Mouse (Mus musculus): ENCODE results near the gene Akna. TPM values are rescaled to one million over a fixed set of nuclear protein-coding genes. Genes with fewer than 3 reads are reported as not detected.

The Akna gene
- 1 to 10 TPM; 4.4 to 4.6 TPM for total RNA-seq (2021)
- long read RNA-seq, experiment 1, partial matches to known transcripts = 2 of 2 reads
- long read RNA-seq, experiment 1, other reads (novel, unspliced or antisense) = 0 of 2 reads
- long read RNA-seq, experiment 2, full-length matches to known transcripts = 1 of 5 reads
- long read RNA-seq, experiment 2, partial matches to known transcripts = 0 of 5 reads
- long read RNA-seq, experiment 2, other reads (novel, unspliced or antisense) = 4 of 5 reads

DNA sequence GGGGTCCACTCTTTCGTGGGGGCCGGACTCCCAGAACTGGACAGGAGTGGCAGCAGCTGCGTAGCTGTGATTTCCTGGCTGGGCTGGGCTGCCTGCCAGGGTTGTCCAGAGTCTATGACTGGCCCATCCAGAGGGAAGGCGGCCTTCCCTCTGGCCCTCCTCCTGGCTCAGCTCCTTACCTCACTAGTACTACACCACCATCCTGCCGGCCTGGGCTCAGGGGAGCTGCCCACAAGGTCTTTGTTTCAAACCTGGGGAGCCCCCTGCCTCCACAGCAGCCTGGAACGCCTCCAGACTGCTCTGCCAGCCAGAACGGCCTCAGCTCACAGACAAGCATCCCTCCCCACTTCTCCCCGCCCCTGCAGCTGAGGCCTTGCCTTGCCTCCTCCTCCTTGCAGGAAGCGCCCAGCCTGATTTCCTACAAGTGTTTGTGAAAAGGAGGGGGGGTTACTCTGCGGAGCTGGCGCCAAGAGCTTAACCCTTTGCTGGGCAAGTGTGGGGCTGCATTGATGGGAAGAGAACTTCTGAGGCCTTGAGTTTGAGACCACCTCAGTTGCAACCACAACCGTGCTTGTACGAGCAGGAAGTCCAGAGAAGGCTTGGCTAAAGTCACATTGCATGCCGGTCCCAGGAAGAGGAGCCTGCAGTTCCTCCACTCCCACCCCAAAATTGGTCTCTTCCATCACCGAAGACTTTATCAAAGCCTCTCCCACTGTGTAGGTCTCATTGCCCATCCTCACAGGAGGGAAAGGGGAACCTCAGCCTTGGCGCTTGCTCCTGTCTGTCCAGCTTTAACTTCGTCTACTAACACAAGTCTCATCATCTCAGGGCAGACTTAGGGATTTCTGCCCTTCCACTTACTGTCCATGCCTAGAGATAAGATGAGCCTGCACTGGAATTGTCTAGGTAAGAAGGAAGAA is at the start of gene Akna:
Akna (minus strand) TSS at position 315 of the 920 bp plus-strand sequence.
- DNase-seq (ENCODE audit: low spot score in 2 of 2) = peak; percentile 59 to 69

DNA sequence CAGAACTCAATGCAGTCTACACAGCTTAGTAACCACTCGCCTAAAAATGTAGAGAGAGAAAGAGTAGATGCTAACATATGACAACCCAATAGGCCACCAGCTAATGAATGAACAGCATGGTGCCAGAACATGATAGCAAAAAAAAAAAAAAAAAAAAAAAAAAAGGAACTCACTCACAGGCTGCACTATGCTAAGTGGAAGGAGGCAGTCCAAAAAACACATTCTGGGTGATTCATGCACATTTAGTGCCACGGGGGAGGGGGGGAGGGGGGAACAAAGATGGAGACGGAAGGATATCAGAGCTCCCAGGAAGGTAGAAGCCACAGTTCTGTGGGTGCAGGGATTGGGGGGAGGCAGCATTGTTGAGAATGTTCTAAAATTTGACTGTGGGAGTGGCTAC is 49.4 kb upstream of the Akna start:
- DNase-seq (ENCODE audit: low spot score in 2 of 2) = no peak

DNA sequence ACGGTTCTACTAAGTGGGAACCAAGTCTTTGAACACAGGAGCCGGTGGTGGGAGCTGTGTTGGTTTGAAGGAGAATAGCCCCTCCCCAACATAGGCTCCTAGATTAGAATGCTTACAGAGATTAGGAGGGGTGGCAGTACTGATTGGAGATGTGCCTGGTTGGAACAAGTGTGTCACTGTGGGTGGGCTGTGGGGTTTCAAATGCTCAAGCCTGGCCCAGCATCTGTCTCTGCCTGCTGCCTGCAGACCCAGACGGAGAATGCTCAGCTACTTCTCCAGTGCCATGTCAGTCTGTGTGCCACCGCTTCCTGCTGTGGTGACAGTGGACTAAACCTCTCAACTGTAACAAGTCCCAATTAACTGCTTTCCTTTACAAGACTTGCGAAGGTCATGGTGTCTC is 47.4 kb upstream of the Akna start:
- peak in 1 of 2 experiments; percentile 18 for DNase-seq (ENCODE audit: low spot score in 2 of 2)

DNA sequence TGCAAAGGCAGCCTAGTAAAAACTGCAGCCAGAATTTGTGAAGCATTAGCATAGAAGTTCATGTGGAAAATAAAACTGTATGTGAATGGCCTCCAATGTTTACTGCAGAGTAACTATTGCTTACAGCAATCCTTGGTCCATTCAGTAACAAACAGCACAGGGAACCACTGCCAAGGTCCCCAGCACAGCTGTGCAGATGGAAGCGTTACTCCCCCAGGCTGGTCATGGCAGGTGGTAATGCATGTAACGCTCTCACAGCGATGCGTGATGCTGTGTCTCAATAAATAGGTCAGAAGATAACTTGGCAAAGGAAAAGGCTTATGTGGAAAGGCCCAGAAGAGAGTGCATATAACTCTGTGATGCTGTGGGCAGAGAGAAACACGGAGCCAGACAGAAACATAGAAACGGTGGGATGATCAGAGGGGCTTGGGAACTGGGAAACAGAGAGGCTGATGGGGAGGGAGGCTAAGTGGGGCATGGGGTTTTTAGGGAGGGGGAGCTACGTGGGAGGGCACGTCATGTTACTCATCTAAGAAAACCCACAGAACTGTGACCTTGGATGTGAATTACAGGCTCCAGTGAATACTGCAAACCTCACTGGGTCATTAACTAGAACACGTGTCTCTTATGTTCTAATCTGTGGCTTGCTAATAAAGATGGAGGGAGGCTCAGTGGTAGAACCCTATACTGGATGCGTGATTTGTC is 41.4 kb upstream of the Akna start:
- no peak for DNase-seq (ENCODE audit: low spot score in 2 of 2)

DNA sequence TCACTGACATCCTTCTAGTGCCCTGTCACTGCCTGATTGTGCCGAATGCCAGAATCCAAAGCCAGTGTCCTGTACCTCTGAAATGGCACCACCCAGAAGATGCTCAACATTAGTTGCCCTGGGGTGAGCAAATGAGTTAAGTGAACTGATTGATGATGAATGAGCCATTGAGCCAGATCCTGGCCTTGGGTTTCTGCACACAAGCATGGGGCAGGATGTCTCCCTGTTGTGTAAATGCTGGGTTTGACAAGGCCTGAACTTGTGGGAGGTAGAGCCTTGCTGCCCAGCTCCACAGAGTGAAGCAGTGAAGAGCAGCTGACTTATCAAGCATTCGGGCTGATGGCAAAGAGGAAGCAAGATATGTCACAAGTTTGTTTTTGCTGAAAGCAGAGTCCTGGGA is 39.9 kb upstream of the Akna start:
- no peak for DNase-seq (ENCODE audit: low spot score in 2 of 2)

DNA sequence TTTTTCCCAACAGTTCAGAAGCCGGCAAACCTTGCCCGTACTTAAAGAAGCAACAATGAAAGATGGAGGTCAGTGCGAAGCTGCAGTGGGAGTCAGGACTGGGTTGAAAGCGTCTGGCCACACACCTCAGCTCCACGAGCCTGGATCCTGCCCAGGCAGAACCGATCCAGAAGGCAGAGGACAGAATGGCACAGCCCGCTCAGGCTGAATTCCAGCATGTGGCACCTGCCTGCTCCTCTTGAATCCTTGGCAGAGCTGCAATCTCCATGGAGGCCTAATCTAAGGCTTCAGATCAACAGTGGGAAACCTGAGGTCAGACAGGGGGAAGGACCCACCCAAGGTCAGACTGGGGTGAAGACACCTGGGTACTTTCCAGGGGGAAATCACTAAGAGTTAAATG is 38.5 kb upstream of the Akna start:
- DNase-seq (ENCODE audit: low spot score in 2 of 2) = no peak

DNA sequence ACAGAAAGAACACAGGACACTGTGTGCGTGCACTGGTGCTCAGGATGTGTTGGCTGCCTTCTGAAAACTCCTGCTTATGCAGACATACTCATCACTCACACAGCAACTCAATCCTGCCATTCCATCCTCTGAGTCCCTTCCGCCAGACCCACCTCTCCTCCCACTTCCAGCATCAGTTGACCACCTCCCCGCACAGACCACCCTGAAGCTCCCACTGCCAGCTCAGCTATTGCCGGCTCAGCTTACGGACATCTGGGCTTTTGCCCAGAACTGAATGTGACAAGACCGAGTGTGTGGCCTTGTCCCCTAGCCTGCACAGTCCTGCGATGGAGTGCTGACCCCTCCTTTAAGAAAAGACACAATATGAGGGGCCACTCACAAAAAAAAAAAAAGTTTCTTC is 37.1 kb upstream of the Akna start:
- no peak for DNase-seq (ENCODE audit: low spot score in 2 of 2)

DNA sequence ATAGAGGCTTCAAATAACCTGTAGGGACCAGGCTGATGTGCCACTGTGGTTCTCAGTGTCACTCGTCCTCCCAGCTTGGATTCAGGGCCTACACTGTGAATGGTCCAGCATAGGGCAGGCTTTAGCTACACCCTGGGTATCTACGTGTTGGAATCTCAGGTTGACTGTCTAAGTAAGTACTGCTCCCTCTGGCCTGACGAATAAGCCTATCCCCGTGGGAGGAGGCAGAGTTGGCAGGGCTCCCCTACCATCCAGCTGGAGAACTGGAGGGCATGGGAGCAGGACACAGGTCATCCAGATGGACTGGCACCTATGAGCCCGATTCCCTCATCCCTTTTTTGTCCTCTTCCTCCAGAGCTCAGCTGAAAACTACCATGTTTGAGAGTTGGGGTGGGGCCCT is 34.8 kb upstream of the Akna start:
- no peak for DNase-seq (ENCODE audit: low spot score in 2 of 2)

DNA sequence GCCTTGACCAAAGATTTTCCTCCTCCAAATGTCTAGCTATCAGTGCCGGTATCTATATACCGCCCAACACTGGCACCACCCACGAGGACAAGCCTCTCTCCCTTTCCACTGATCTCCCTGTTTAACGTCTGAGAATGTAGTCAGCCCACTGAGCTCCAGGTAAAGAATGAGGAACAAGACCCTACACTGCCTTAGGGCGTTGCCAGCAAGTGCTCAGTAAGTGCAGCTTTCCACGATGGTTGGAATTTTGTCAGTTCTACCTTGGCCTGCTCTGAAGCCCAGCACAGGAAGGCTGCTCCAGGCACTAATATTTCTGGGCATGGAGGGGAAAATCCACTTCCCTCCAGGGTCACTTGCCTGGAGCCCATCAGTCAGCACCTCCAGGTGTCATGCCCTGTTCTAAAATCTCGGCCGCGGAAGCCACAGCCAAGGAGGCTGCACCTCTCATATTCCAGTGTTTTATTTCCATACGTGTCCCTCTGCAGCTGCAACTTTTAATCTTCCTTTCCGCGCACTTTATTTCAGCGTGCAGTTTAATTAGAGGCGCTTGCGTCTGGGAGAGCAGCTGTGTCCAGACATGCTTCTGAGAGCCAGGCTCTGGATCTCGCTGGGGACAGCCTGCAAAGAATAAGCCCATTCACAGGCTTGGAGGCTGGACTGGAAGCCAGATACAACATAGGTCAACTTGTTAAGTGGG is 34.1 kb upstream of the Akna start:
- DNase-seq (ENCODE audit: low spot score in 2 of 2) = no peak

DNA sequence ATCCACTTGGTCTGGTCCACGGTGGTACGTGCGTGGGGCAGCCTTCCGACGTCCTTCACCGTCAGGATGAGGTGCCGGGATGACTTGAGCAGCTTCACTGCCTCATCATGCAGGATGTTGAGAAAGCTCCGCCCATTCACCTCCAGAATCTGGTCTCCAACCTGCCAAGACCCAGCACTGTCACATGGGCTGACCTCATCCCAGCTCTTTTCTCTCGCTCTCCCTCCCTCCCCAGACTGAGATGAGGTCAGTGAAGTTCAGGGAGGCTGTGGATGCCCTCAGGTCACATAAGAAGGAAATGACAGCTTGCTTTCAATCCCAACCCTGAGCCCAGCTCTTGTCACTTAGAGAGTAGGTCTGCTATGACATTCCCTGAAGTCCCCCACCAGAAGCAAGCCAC is 32.2 kb upstream of the Akna start:
- no peak for DNase-seq (ENCODE audit: low spot score in 2 of 2)

DNA sequence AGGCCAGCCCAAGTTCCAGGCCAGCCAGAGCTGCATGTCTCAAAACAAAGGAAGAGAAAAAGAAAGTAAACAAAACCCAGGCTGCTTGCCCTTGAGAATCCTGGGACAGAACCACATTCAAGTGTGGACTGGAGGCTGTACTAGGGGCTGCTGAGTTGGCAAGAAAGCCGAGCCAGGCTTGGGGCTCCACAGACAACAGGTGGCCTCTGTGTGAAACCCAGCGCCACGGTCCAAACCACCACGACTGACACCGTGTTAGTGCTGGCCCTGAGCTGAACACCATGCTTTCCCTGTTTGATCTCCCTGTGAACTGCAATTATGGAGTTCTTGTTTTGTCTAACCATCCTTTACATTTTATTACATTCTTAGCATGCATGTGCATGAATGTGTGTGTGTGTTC is 27.9 kb upstream of the Akna start:
- DNase-seq (ENCODE audit: low spot score in 2 of 2) = no peak

DNA sequence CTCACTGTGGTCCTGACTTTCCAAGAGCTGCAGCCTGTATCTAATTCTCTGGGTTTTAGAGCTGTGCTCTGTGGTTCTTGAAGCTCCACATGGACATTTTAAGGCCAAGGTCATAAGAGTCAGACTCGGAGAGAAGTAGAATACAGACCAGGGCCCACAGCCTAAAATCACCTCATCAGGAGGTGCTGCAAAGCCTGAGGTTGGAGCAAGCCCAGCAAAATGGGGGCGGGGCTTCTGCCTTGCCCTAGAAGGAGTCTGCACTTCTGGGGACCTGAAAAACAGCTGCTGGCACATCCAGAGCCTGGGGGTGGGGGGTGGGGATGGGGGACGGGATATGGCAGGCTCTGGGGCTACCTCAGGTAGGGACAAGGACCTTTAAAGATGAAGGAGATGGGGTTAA is 27.2 kb upstream of the Akna start:
- DNase-seq (ENCODE audit: low spot score in 2 of 2) = no peak

DNA sequence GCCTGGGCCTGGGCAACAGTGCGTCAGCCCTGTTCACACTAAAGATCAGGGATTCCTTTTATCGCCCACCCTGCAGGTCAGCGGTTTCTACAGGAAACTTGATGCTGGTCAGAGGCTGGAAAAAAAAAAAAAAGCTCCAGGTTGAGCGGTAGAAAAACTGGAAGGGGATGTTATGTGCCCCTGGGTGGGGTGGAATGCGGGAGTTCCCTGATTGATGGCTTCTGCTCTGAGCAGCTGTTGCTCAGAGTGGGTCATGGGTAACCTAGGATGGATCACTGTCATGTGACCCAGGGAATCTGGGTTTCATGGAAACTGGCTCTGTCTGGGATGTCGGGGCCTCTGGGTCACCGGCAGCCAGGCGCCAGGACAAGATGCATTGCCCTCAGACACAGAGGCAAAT is 23.2 kb upstream of the Akna start:
- no peak for DNase-seq (ENCODE audit: low spot score in 2 of 2)

DNA sequence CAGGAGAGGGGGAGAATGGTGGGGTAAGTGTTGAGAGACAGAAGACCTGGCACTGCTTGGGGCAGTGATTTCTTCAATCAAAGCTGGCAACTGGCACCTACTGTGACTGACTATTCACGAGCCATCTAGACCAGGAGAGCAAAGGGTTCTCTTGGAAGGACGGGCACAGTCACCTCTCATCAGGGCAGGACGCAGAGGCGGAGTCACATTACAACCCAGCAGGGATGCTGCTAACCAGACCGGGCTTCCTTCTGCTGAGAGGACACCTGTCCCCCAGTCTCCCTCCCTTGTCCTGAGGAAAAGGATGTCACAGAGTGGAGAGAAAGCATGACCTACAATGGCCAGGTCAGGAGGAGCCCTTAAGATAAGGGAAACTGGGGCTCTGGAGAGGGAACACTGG is 20.7 kb upstream of the Akna start:
- DNase-seq (ENCODE audit: low spot score in 2 of 2) = no peak

DNA sequence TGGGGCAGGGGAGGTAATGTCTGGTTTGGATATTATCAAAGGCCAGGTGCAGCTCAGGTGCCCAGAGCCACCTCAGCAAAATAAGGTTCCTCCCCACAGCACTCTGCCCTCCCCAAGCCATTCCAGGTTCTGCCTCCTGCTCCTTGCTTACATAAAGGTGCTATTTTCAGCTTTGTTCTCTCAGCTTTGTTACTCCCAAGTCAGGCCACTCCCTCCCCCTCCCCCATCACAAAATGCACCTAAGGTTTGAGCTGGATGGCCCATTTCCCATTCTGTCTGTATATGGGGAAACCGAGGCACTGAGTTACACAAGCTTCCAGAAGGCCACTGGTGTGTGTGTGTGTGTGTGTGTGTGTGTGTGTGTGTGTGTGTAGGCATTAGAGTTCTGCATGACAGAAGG is 20.1 kb upstream of the Akna start:
- DNase-seq (ENCODE audit: low spot score in 2 of 2) = no peak

DNA sequence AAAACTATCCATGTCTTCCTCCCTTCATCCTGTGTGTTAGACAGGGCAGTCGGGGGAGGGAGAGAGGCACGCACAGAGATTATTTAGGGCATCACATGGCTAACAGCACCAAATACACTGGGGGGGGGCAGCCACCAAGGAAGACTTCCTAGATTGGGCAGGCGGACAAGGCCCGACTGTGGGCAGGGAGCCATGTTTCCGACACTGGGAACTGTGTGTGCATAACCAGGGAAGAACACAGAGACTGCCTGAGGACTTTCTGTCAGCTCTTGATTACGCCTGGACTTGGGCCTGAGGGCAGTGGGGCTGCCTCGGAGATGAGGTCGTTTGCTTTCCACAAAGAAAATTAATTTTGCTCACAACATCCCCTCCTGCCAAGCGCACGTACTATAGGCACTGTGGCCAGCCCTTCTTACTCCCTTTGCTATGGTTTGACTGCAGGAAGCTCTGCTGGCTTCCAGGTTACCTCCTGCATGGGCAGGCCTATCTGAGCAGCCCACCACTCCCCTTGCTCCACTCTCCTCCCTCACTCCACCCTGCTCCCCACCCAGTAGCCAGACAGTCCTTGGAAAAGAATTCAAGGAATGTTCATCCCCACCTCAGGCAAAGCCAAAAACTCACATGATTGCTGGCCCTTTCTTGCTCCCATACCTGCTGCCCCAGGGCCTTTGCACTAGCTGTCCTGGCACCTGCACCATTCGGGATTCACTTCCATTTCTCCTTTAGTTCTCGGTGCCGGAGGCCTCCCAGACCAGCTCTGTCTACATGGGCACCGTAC is 17.2 kb upstream of the Akna start:
- peak in 1 of 2 experiments; percentile 50 for DNase-seq (ENCODE audit: low spot score in 2 of 2)

DNA sequence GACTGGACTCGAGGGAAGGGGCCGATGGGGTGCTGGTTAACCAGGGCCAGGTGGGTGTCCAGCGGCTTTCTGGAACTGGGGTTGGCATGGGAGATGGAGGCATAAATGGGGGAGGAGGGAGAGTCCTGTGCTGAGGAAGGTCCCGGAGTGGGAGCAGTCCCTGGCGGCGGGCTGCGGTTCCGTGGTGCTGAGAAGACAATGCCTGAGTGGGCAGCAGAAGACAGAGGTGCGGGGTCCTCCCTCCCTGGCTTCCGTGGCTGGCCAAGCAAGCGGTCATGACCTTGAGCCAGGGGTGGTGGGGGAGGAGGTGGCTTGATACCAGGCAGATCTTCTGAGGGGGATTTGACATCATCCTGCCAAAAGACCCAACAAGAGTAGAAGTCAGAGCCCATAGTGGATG is 15.1 kb upstream of the Akna start:
- DNase-seq (ENCODE audit: low spot score in 2 of 2) = no peak

DNA sequence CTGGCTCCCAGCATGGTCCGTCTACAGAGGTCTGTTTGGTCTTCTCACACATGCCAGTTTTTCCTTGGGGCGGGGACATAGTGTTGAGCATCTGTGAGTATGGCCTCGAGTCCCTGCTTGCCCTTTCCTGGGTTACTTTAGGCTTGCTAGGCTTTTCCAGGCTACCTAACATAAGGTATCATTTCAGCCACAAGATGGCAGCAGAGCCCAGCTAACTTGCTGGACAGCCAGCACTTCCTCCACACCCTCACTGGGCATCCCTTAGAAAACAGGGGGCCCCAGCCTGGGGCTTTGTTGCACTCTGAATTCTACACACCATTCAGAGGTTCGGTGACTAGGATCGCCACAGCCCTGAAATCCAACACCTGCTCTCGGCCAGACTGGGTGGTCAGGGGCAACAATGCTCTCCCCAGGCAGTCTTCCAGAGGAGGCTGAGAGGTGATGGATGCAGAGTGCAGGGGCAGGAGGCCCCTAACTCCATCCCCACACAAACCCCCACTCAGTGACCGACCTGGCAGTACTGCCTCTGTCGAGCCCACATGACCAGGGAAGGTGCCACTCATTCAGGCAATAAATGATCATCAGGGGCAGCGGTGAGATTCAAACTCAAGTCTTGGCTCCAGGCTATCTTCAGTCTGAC is 14.3 kb upstream of the Akna start:
- DNase-seq (ENCODE audit: low spot score in 2 of 2) = peak; percentile 84 to 87

DNA sequence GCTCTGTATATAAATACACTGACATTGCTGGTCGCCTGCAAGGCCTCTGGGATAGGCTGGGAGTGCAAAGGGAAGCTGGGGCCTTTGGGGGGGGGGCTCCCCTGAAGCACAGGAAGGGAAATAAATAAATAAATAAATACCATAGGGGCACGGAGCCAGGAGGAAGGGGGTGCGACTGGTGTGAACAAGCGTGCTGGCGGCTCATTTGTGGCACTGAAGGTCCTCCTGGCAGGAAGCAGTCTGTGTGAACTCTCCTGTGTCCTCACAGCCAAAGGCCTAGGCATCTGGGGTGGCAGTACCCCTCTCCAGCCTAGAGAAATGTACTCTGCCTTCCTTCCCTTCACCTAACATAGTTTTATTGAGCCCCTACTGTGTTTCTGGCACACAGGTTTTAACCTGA is 11.8 kb upstream of the Akna start:
- no peak for DNase-seq (ENCODE audit: low spot score in 2 of 2)

DNA sequence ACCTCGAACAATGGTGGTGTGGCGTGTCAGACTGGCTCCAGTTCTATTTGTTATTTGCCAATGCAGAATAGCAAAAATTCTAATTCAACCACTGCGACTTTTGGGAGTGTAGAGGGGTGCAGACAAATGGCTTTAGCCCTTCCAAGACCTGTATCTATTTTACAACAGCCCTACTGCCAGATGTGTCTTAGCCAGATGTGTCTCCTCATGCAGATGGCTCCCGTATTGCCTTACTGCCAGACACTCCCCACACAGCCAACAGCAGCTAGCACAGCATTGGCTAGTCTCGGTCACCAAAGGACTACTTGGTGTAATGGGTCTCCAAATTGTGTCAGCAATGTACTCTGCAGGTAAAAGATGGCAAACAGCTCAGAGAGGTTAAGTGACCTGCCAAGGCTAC is 8.1 kb upstream of the Akna start:
- no peak for DNase-seq (ENCODE audit: low spot score in 2 of 2)
